Mouse (Mus musculus) right cerebral cortex, postnatal 36 days (tissue): ENCODE data around the gene Olfml2a.

Source experiments
- DNase-seq, 2 experiments: peaks; one replicate each; pipeline ENCODE4 v3.0.0; 2022; ENCODE audit warnings: low spot score in 2 of 2, mixed read lengths in 1 of 2

Olfml2a gene

GRCm38 (mm10) chr2:38931851-38932667 is at the start of gene Olfml2a:
Olfml2a (plus strand) TSS chr2:38931978.
- DNase-seq, result peak in 1 of 2 experiments; percentile 49

- no peak for DNase-seq
Measured at GRCm38 (mm10) chr2:38902866-38903265, 28.9 kb upstream of the Olfml2a start.

GRCm38 (mm10) chr2:38904290-38904689 is 27.5 kb upstream of the Olfml2a start:
- no peak for DNase-seq

GRCm38 (mm10) chr2:38906097-38906496 is 25.7 kb upstream of the Olfml2a start:
- peak; percentile 22 to 49 for DNase-seq

GRCm38 (mm10) chr2:38908604-38909003 is 23.2 kb upstream of the Olfml2a start:
- no peak for DNase-seq

GRCm38 (mm10) chr2:38914517-38914916 is 17.3 kb upstream of the Olfml2a start:
- no peak for DNase-seq

GRCm38 (mm10) chr2:38914965-38915364 is 16.8 kb upstream of the Olfml2a start:
- DNase-seq, result no peak

GRCm38 (mm10) chr2:38916947-38917691 is 14.7 kb upstream of the Olfml2a start:
- no peak for DNase-seq

GRCm38 (mm10) chr2:38921374-38921773 is 10.4 kb upstream of the Olfml2a start:
- no peak for DNase-seq

- no peak for DNase-seq
Measured at GRCm38 (mm10) chr2:38923471-38923870, 8.3 kb upstream of the Olfml2a start.

- DNase-seq, result no peak
Measured at GRCm38 (mm10) chr2:38923911-38924310, 7.9 kb upstream of the Olfml2a start.

- no peak for DNase-seq
Measured at GRCm38 (mm10) chr2:38924571-38924970, 7.2 kb upstream of the Olfml2a start.

GRCm38 (mm10) chr2:38925171-38926080 is 6.4 kb upstream of the Olfml2a start:
- DNase-seq, result no peak

- peak; percentile 92 to 93 for DNase-seq
Measured at GRCm38 (mm10) chr2:38926145-38926891, 5.5 kb upstream of the Olfml2a start.

GRCm38 (mm10) chr2:38927115-38927979 is 4.4 kb upstream of the Olfml2a start, which contains the start of gene Nr6a1:
Nr6a1 (minus strand) TSS chr2:38927688.
- no peak for DNase-seq

GRCm38 (mm10) chr2:38930269-38930668 is 1.5 kb upstream of the Olfml2a start:
- no peak for DNase-seq

GRCm38 (mm10) chr2:38933931-38934330 is 2.2 kb downstream of the Olfml2a start:
- no peak for DNase-seq

- no peak for DNase-seq
Measured at GRCm38 (mm10) chr2:38934936-38935335, 3.2 kb downstream of the Olfml2a start.

- DNase-seq, result no peak
Measured at GRCm38 (mm10) chr2:38936721-38937378, 5.1 kb downstream of the Olfml2a start.
